Mouse (Mus musculus): ENCODE measurements around the gene Tspan18.

GRCm38 (mm10) chr2:93161914-93162664 lies 172.2 kb downstream of the Tspan18 start:
- TF ChIP-seq CTCF (IDR thresholded peaks at IDR 0.05; ENCODE audit: extremely low read depth, insufficient read depth, insufficient read length, insufficient replicate concordance) (no peak), POLR2A (IDR thresholded peaks at IDR 0.05; ENCODE audit: low read depth, low read length) (no peak)
